Mouse (Mus musculus) limb, embryonic 14.5 days (tissue): ENCODE results near the gene Rbm19. TPM values are rescaled to one million over a fixed set of nuclear protein-coding genes. Genes with fewer than 3 reads are reported as not detected.

Source experiments
- ATAC-seq: fragments of 200-750 bp; cut with Nextera tagmentation; 2 replicates; pipeline ENCODE4 v1.8.0; 2017; ENCODE audit warnings: low read depth, moderate number of reproducible peaks, moderate TSS enrichment; ENCODE audit not compliant: low FRiP score
- DNase-seq: peaks from one replicate; pipeline ENCODE4 v3.0.0-alpha.2; 2015; ENCODE audit warnings: low spot score
- H3K27ac ChIP-seq: fragments of 300-500 bp; sonication (generic); replicated peaks from 2 replicates; pipeline ENCODE4 v1.5.1; 2014; ENCODE audit warnings: low read depth, mild to moderate bottlenecking, low read length, moderate library complexity, mixed read lengths
- H3K27me3 ChIP-seq: fragments of 300-500 bp; sonication (generic); 2 replicates; pipeline ENCODE4 v1.6.1; 2014; ENCODE audit warnings: low read length, mixed read lengths; ENCODE audit not compliant: control insufficient read depth, insufficient read depth
- H3K36me3 ChIP-seq: fragments of 300-500 bp; sonication (generic); 2 replicates; pipeline ENCODE4 v1.6.1; 2014; ENCODE audit warnings: mild to moderate bottlenecking, low read length, moderate library complexity, mixed read lengths; ENCODE audit not compliant: control insufficient read depth, insufficient read depth
- H3K4me1 ChIP-seq: fragments of 300-500 bp; sonication (generic); 2 replicates; pipeline ENCODE4 v1.6.1; 2014; ENCODE audit warnings: antibody characterized with exemption, low read length, mixed read lengths; ENCODE audit not compliant: control insufficient read depth, insufficient read depth
- H3K4me2 ChIP-seq: fragments of 300-500 bp; sonication (generic); replicated peaks from 2 replicates; pipeline ENCODE4 v1.6.1; 2014; ENCODE audit warnings: low read depth, mild to moderate bottlenecking, low read length, moderate library complexity; ENCODE audit not compliant: severe bottlenecking
- H3K4me3 ChIP-seq: fragments of 300-500 bp; sonication (generic); replicated peaks from 2 replicates; pipeline ENCODE4 v1.5.1; 2014; ENCODE audit warnings: low read length
- H3K9ac ChIP-seq: fragments of 300-500 bp; sonication (generic); 2 replicates; pipeline ENCODE4 v1.6.1; 2014; ENCODE audit warnings: mild to moderate bottlenecking, low read depth, low read length, moderate library complexity; ENCODE audit not compliant: severe bottlenecking
- H3K9me3 ChIP-seq: fragments of 300-500 bp; sonication (generic); 2 replicates; pipeline ENCODE4 v1.6.1; 2016; ENCODE audit warnings: low read length; ENCODE audit not compliant: control insufficient read depth
- POLR2A ChIP-seq: fragments of 200-500 bp; IDR thresholded peaks from 2 replicates; pipeline ENCODE4 v1.8.0; 2012; ENCODE audit warnings: inconsistent platforms, mild to moderate bottlenecking, moderate library complexity, borderline replicate concordance; ENCODE audit not compliant: insufficient read depth, insufficient read length; ENCODE audit errors: extremely low read depth
- WGBS: fragments of 180-500 bp; shearing (Covaris S2); extraction: QIAGEN DNeasy Blood & Tissue Kit; methylation state at CpG from one replicate; pipeline ENCODE4 v1.1.7; 2014; 5-methylcytosine and 5-hydroxymethylcytosine counted together
- polyA plus RNA-seq, 2 experiments: library from polyadenylated mRNA; depleted of rRNA in 1 of 2; stranded (reverse) in 1 of 2; unstranded in 1 of 2; fragments of >200 nt; fragmentation: Nextera tagmentation in 1 of 2; extraction: Ambion mirVana in 1 of 2; gene quantifications; 2 replicates each; pipeline versions ENCODE4 v1.2.1 to v1.2.3; 2012 to 2014

Rbm19 gene
- polyA plus RNA-seq, 2 experiments = 11.6 to 16.7 TPM

- 35% methylated on average over 6 of the region's 6 CpGs for WGBS
- peaks cover 52% of the 10 kb centered on the region for H3K36me3 ChIP-seq
- no peak for ATAC-seq
These were observed 17.7 kb downstream of the Rbm19 start for GRCm38 (mm10) chr5:120134000-120134399.

DNA sequence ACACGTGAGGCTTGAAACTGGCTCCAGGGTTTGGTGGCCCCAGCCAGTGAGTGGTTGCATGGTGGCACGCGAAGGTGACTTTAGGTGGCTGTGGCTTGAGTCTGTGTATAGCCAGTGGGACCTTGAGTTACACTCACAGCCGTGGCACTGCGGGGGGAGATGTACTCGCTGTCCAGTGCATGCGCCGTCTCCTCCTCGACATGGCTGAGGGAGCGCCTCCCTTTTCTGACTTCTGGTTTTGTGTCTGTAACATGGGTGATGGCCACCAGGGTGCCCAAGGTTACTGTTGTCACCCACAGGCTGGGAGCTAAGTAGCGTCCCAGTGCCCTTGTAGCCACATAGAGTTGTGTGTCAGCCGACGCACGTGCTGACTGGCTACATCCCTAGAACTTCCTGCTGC lies 19.1 kb downstream of the Rbm19 start:
- Histone ChIP-seq H3K4me2 (no peak overlapping the region), H3K36me3 (peaks cover 47% of the 10 kb centered on the region), H3K4me3 (no peak overlapping the region), H3K9ac (no peak overlapping the region), H3K9me3 (no peaks in the 10 kb centered on the region), H3K27me3 (no peaks in the 10 kb centered on the region), H3K4me1 (no peaks in the 10 kb centered on the region), H3K27ac (no peak overlapping the region)
- ATAC-seq (no peak), DNase-seq (no peak)
- WGBS = 92% methylated on average over 14 of the region's 14 CpGs
- no peak for TF ChIP-seq POLR2A

More at GRCm38 (mm10) chr5:120134000-120134399, 17.7 kb downstream of the Rbm19 start:
- no peak for TF ChIP-seq POLR2A
- Histone ChIP-seq H3K4me1 (no peaks in the 10 kb centered on the region), H3K9me3 (no peaks in the 10 kb centered on the region), H3K4me2 (no peak overlapping the region), H3K9ac (no peak overlapping the region), H3K27me3 (no peaks in the 10 kb centered on the region), H3K27ac (no peak overlapping the region), H3K4me3 (no peak overlapping the region)
- no peak for DNase-seq

GRCm38 (mm10) chr5:120135823-120136222 lies 19.6 kb downstream of the Rbm19 start:
- Histone ChIP-seq H3K9ac (no peak overlapping the region), H3K27me3 (no peaks in the 10 kb centered on the region), H3K4me3 (no peak overlapping the region), H3K27ac (no peak overlapping the region), H3K36me3 (peaks cover 47% of the 10 kb centered on the region), H3K4me1 (no peaks in the 10 kb centered on the region), H3K9me3 (no peaks in the 10 kb centered on the region), H3K4me2 (no peak overlapping the region)
- ATAC-seq (no peak), DNase-seq (no peak)
- 70% methylated on average over 3 of the region's 3 CpGs for WGBS
- TF ChIP-seq POLR2A = no peak

GRCm38 (mm10) chr5:120136236-120136675 lies 20.0 kb downstream of the Rbm19 start:
- DNase-seq (no peak), ATAC-seq (no peak)
- no peak overlapping the region for H3K4me3 ChIP-seq
- H3K4me2 ChIP-seq = no peak overlapping the region
- H3K9ac ChIP-seq = no peak overlapping the region
- H3K9me3 ChIP-seq = no peaks in the 10 kb centered on the region
- H3K36me3 ChIP-seq = peaks cover 47% of the 10 kb centered on the region
- H3K27me3 ChIP-seq = no peaks in the 10 kb centered on the region
- H3K4me1 ChIP-seq = no peaks in the 10 kb centered on the region
- WGBS = 54% methylated on average over 10 of the region's 10 CpGs
- TF ChIP-seq POLR2A = no peak
- no peak overlapping the region for H3K27ac ChIP-seq

DNA sequence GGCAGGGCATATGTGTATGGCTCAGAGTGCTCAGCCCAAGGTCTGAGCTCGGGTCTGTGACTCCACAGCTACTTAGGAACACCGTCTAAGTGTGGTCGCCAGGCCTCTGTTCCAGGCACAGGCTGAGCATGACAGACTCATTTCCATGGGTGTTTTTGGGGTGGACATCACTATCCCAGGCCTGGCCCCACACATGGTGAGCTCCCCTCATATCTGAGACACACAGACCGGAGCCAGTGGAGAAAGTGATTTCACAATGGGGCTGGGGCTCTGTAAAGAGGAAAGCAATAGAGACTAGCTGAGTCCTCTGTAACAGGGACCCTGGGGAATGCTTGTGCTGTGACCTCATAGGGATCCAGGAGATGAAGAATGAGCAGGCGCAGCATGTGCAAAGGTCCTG lies 20.8 kb downstream of the Rbm19 start:
- no peak for DNase-seq

GRCm38 (mm10) chr5:120137846-120138245 lies 21.6 kb downstream of the Rbm19 start:
- DNase-seq = no peak
- TF ChIP-seq POLR2A = no peak
- no peak overlapping the region for H3K4me2 ChIP-seq
- H3K27me3 ChIP-seq = no peaks in the 10 kb centered on the region
- H3K4me1 ChIP-seq = no peaks in the 10 kb centered on the region
- no peaks in the 10 kb centered on the region for H3K9me3 ChIP-seq
- H3K9ac ChIP-seq = no peak overlapping the region
- no peak overlapping the region for H3K27ac ChIP-seq
- WGBS = 100% methylated on average over 1 of the region's 1 CpGs
- no peak overlapping the region for H3K4me3 ChIP-seq
- H3K36me3 ChIP-seq = peaks cover 38% of the 10 kb centered on the region
- no peak for ATAC-seq

More for the DNA sequence above, 20.8 kb downstream of the Rbm19 start:
- TF ChIP-seq POLR2A = no peak
- no peak for ATAC-seq
- 95% methylated on average over 5 of the region's 5 CpGs for WGBS
- H3K9me3 ChIP-seq = no peaks in the 10 kb centered on the region
- H3K36me3 ChIP-seq = peaks cover 47% of the 10 kb centered on the region
- no peak overlapping the region for H3K27ac ChIP-seq
- H3K4me2 ChIP-seq = no peak overlapping the region
- no peak overlapping the region for H3K4me3 ChIP-seq
- H3K27me3 ChIP-seq = no peaks in the 10 kb centered on the region
- H3K9ac ChIP-seq = no peak overlapping the region
- no peaks in the 10 kb centered on the region for H3K4me1 ChIP-seq
